Mouse (Mus musculus): ENCODE data around the gene Ppox. TPM values are rescaled to one million over a fixed set of nuclear protein-coding genes. Genes with fewer than 3 reads are reported as not detected.

Ppox gene
- polyA plus RNA-seq, 1 experiment from 2014 or later, result 50.6 TPM

GRCm38 (mm10) chr1:171285096-171285892, 4.3 kb upstream of the Ppox start:
- H3K4me3 ChIP-seq, result no peak overlapping the region
- H3K4me2 ChIP-seq, result no peak overlapping the region
- WGBS, result 82% methylated on average over 20 of the region's 20 CpGs
- no peak overlapping the region for H3K27ac ChIP-seq
- H3K27me3 ChIP-seq, result no peaks in the 10 kb centered on the region
- H3K36me3 ChIP-seq, result peaks cover 61% of the 10 kb centered on the region
- ATAC-seq (ENCODE audit: borderline replicate concordance, extremely low read depth, low FRiP score, low TSS enrichment), result no peak
- no peaks in the 10 kb centered on the region for H3K9me3 ChIP-seq
- H3K4me1 ChIP-seq, result peaks cover 26% of the 10 kb centered on the region
- H3K9ac ChIP-seq, result no peak overlapping the region

GRCm38 (mm10) chr1:171284491-171284890, 3.5 kb upstream of the Ppox start:
- H3K9me3 ChIP-seq, result no peaks in the 10 kb centered on the region
- H3K4me3 ChIP-seq, result no peak overlapping the region
- H3K27me3 ChIP-seq, result no peaks in the 10 kb centered on the region
- peaks cover 34% of the 10 kb centered on the region for H3K4me1 ChIP-seq
- no peak overlapping the region for H3K4me2 ChIP-seq
- no peak overlapping the region for H3K9ac ChIP-seq
- peaks cover 54% of the 10 kb centered on the region for H3K36me3 ChIP-seq
- 91% methylated on average over 15 of the region's 15 CpGs for WGBS
- H3K27ac ChIP-seq, result no peak overlapping the region
- ATAC-seq (ENCODE audit: borderline replicate concordance, extremely low read depth, low FRiP score, low TSS enrichment), result no peak

GRCm38 (mm10) chr1:171283188-171284160, 2.5 kb upstream of the Ppox start:
- no peak overlapping the region for H3K4me3 ChIP-seq
- H3K9ac ChIP-seq, result no peak overlapping the region
- no peaks in the 10 kb centered on the region for H3K9me3 ChIP-seq
- peaks cover 36% of the 10 kb centered on the region for H3K4me1 ChIP-seq
- H3K27me3 ChIP-seq, result no peaks in the 10 kb centered on the region
- H3K36me3 ChIP-seq, result peaks cover 47% of the 10 kb centered on the region
- no peak overlapping the region for H3K4me2 ChIP-seq
- ATAC-seq (ENCODE audit: borderline replicate concordance, extremely low read depth, low FRiP score, low TSS enrichment), result no peak
- WGBS, result 92% methylated on average over 18 of the region's 18 CpGs
- no peak overlapping the region for H3K27ac ChIP-seq

GRCm38 (mm10) chr1:171282086-171282805, 1.3 kb upstream of the Ppox start:
- ATAC-seq (ENCODE audit: borderline replicate concordance, extremely low read depth, low FRiP score, low TSS enrichment), result no peak
- H3K4me1 ChIP-seq, result peaks cover 29% of the 10 kb centered on the region
- peak overlapping the region; percentile 88; the same call in 1 of the 2 replicates for H3K27ac ChIP-seq
- H3K9ac ChIP-seq, result no peak overlapping the region; the same call in 1 of the 2 replicates
- WGBS, result 73% methylated on average over 18 of the region's 18 CpGs
- peaks cover 52% of the 10 kb centered on the region for H3K36me3 ChIP-seq
- peak overlapping the region; percentile 80; the same call in 1 of the 2 replicates for H3K4me3 ChIP-seq
- H3K9me3 ChIP-seq, result no peaks in the 10 kb centered on the region
- H3K4me2 ChIP-seq, result peak overlapping the region; percentile 86
- no peaks in the 10 kb centered on the region for H3K27me3 ChIP-seq

GRCm38 (mm10) chr1:171281528-171281923, 540 bp upstream of the Ppox start:
- Histone ChIP-seq H3K27me3 (no peaks in the 10 kb centered on the region), H3K9ac (peak overlapping the region; percentile 59), H3K4me2 (peak overlapping the region; percentile 86), H3K4me1 (peaks cover 22% of the 10 kb centered on the region), H3K36me3 (peaks cover 58% of the 10 kb centered on the region), H3K9me3 (no peaks in the 10 kb centered on the region), H3K4me3 (peak overlapping the region; percentile 80), H3K27ac (peak overlapping the region; percentile 88)
- WGBS, result 0% methylated on average over 10 of the region's 10 CpGs
- ATAC-seq (ENCODE audit: borderline replicate concordance, extremely low read depth, low FRiP score, low TSS enrichment), result peak; percentile 55

GRCm38 (mm10) chr1:171280250-171280915, 603 bp downstream of the Ppox start:
- peak overlapping the region; percentile 86 for H3K4me2 ChIP-seq
- H3K4me1 ChIP-seq, result peaks cover 18% of the 10 kb centered on the region
- H3K9ac ChIP-seq, result peak overlapping the region; percentile 75
- peak overlapping the region; percentile 53 for H3K27ac ChIP-seq
- peaks cover 58% of the 10 kb centered on the region for H3K36me3 ChIP-seq
- under 1% methylated on average over 25 of the region's 25 CpGs for WGBS
- peak overlapping the region; percentile 80 for H3K4me3 ChIP-seq
- no peaks in the 10 kb centered on the region for H3K9me3 ChIP-seq
- peak; percentile 9; the same call in 1 of the 2 replicates for ATAC-seq (ENCODE audit: borderline replicate concordance, extremely low read depth, low FRiP score, low TSS enrichment)
- H3K27me3 ChIP-seq, result no peaks in the 10 kb centered on the region

GRCm38 (mm10) chr1:171279721-171280120, 1.3 kb downstream of the Ppox start:
- peak overlapping the region; percentile 75 for H3K9ac ChIP-seq
- no peaks in the 10 kb centered on the region for H3K9me3 ChIP-seq
- H3K36me3 ChIP-seq, result peaks cover 57% of the 10 kb centered on the region
- 51% methylated on average over 5 of the region's 5 CpGs for WGBS
- no peak overlapping the region for H3K27ac ChIP-seq
- peak overlapping the region; percentile 80 for H3K4me3 ChIP-seq
- peak overlapping the region; percentile 86 for H3K4me2 ChIP-seq
- ATAC-seq (ENCODE audit: borderline replicate concordance, extremely low read depth, low FRiP score, low TSS enrichment), result no peak
- H3K4me1 ChIP-seq, result peaks cover 18% of the 10 kb centered on the region
- no peaks in the 10 kb centered on the region for H3K27me3 ChIP-seq

GRCm38 (mm10) chr1:171279012-171279705, 1.8 kb downstream of the Ppox start:
- H3K4me1 ChIP-seq, result peaks cover 18% of the 10 kb centered on the region
- WGBS, result 81% methylated on average over 14 of the region's 14 CpGs
- H3K36me3 ChIP-seq, result peaks cover 58% of the 10 kb centered on the region
- peak overlapping the region; percentile 80; the same call in 1 of the 2 replicates for H3K4me3 ChIP-seq
- H3K9me3 ChIP-seq, result no peaks in the 10 kb centered on the region
- no peak overlapping the region for H3K9ac ChIP-seq
- peak overlapping the region; percentile 86; the same call in 1 of the 2 replicates for H3K4me2 ChIP-seq
- no peaks in the 10 kb centered on the region for H3K27me3 ChIP-seq
- ATAC-seq (ENCODE audit: borderline replicate concordance, extremely low read depth, low FRiP score, low TSS enrichment), result no peak
- no peak overlapping the region for H3K27ac ChIP-seq

- 88% methylated on average over 8 of the region's 8 CpGs for WGBS
- Histone ChIP-seq H3K4me2 (no peak overlapping the region), H3K36me3 (peaks cover 61% of the 10 kb centered on the region), H3K9me3 (no peaks in the 10 kb centered on the region), H3K27me3 (no peaks in the 10 kb centered on the region), H3K9ac (no peak overlapping the region), H3K27ac (no peak overlapping the region), H3K4me3 (no peak overlapping the region), H3K4me1 (peaks cover 18% of the 10 kb centered on the region)
- ATAC-seq (ENCODE audit: borderline replicate concordance, extremely low read depth, low FRiP score, low TSS enrichment), result no peak
Measured at GRCm38 (mm10) chr1:171278436-171278835, 2.5 kb downstream of the Ppox start.

- no peak overlapping the region for H3K27ac ChIP-seq
- no peak overlapping the region for H3K4me3 ChIP-seq
- peaks cover 58% of the 10 kb centered on the region for H3K36me3 ChIP-seq
- H3K9ac ChIP-seq, result no peak overlapping the region
- H3K9me3 ChIP-seq, result no peaks in the 10 kb centered on the region
- peaks cover 18% of the 10 kb centered on the region for H3K4me1 ChIP-seq
- no peak overlapping the region for H3K4me2 ChIP-seq
- no peak for ATAC-seq (ENCODE audit: borderline replicate concordance, extremely low read depth, low FRiP score, low TSS enrichment)
- 85% methylated on average over 10 of the region's 10 CpGs for WGBS
- H3K27me3 ChIP-seq, result no peaks in the 10 kb centered on the region
Measured at GRCm38 (mm10) chr1:171277736-171278135, 3.2 kb downstream of the Ppox start.
